Mouse (Mus musculus) heart, adult 2 months (tissue): ENCODE results near the gene Lrrc29.
"Not testable (repeated sequence)": the region's sequence is repeated elsewhere in the genome, so short reads cannot be mapped to it uniquely, and the experiment has no call there.

ENCODE experiments used
- CTCF ChIP-seq: fragments of 200-600 bp; IDR thresholded peaks from 2 replicates; pipeline ENCODE4 v1.8.1; 2022; ENCODE audit warnings: antibody characterized with exemption, mild to moderate bottlenecking, moderate library complexity
- EP300 ChIP-seq: fragments of 200-500 bp; IDR thresholded peaks from 2 replicates; pipeline ENCODE4 v1.6.1; 2011; ENCODE audit warnings: low read depth, low read length, control low read depth; ENCODE audit not compliant: insufficient read depth
- POLR2A ChIP-seq: fragments of 200-500 bp; IDR thresholded peaks from 2 replicates; pipeline ENCODE4 v1.6.1; 2011; ENCODE audit warnings: mild to moderate bottlenecking, low read depth, low read length, control low read depth; ENCODE audit not compliant: insufficient read depth

DNA sequence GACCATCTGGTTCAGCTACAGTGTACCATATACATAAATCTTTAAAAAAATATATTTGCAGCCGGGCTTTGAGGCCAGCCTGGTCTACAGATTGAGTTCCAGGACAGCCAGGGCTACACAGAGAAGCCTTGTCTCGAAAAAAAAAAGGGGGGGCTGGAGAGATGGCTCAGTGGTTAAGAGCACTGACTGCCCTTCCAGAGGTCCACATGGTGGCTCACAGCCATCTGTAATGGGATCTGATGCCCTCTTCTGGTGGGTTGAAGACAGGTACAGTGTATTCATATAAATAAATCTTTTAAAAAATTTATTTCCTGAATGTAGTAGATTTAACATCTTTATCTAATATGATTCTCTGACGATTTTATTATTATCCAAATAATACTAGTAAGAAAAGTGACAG, 34.3 kb downstream of the Lrrc29 start:
- TF ChIP-seq POLR2A, EP300: not testable (repeated sequence)
- TF ChIP-seq CTCF, result peak; percentile 52
